Mouse (Mus musculus) liver, adult 2 months (tissue): ENCODE data around the gene Cfap74.

Experiments used
- CTCF ChIP-seq: fragments of 200-500 bp; IDR thresholded peaks from 2 replicates; pipeline ENCODE4 v1.5.1; 2011; ENCODE audit warnings: low read depth, low read length, control low read depth
- POLR2A ChIP-seq: fragments of 200-500 bp; IDR thresholded peaks from 2 replicates; pipeline ENCODE4 v1.6.1; 2011; ENCODE audit warnings: low read length, control low read depth; ENCODE audit not compliant: insufficient read depth; ENCODE audit errors: extremely low read depth

- TF ChIP-seq CTCF, result no peak
- TF ChIP-seq POLR2A, result no peak
Measured at GRCm38 (mm10) chr4:155402489-155402888, 6.5 kb upstream of the Cfap74 start.
